ENCODE assay signal across 8 mouse cellular contexts in genomic region chr16:90421145-90421544, GRCm38 (mm10). TPM values are rescaled to one million over a fixed set of nuclear protein-coding genes. Genes with fewer than 3 reads are reported as not detected.
DNase-seq lines count a peak whose midpoint lies in the region; ATAC-seq and TF ChIP-seq lines count a peak whose summit lies in the region.

No protein-coding gene starts in this region.

- ATAC-seq in kidney, embryonic 16.5 days (ENCODE audit: low FRiP score, low TSS enrichment), result peak; percentile 36; the same call in 1 of the 2 replicates
- no peak for ATAC-seq in embryonic facial prominence, embryonic 13.5 days (ENCODE audit: insufficient number of reproducible peaks, insufficient read depth, low FRiP score, low TSS enrichment, low read depth)
- 0 out of 2 replicates have a peak, but pooled peaks have one; percentile 18 for ATAC-seq in hindbrain, postnatal 0 days

- no peak overlapping the region; the same call in 1 of the 2 replicates for H3K9ac ChIP-seq in kidney, embryonic 16.5 days (replicated peaks; ENCODE audit: low read length)
- 0 out of 2 replicates have a peak overlapping the region, but pooled peaks have one; percentile 44 for H3K9ac ChIP-seq in embryonic facial prominence, embryonic 13.5 days
- H3K9ac ChIP-seq in hindbrain, postnatal 0 days (replicated peaks; ENCODE audit: low read length), result no peak overlapping the region

- peak; percentile 25; the same call in 1 of the 2 replicates for TF ChIP-seq CTCF in hindbrain, postnatal 0 days (IDR thresholded peaks at IDR 0.05; ENCODE audit: low read depth)

- H3K36me3 ChIP-seq in kidney, embryonic 16.5 days (ENCODE audit: insufficient read depth, low read length), result no peaks in the 10 kb centered on the region
- H3K36me3 ChIP-seq in embryonic facial prominence, embryonic 13.5 days, result peaks cover 9% of the 10 kb centered on the region; the same call in 1 of the 2 replicates
- no peaks in the 10 kb centered on the region for H3K36me3 ChIP-seq in hindbrain, postnatal 0 days (ENCODE audit: insufficient read depth, low read length)

- WGBS in kidney, embryonic 16.5 days, result 11% methylated on average over 7 of the region's 7 CpGs
- WGBS in embryonic facial prominence, embryonic 13.5 days, result 14% methylated on average over 7 of the region's 7 CpGs
- 10% methylated on average over 7 of the region's 7 CpGs for WGBS in hindbrain, postnatal 0 days

- 0 out of 2 replicates have a peak, but pooled peaks cover 4% of the 10 kb centered on the region for H3K9me3 ChIP-seq in kidney, embryonic 16.5 days (ENCODE audit: low read length)
- no peaks in the 10 kb centered on the region for H3K9me3 ChIP-seq in embryonic facial prominence, embryonic 13.5 days
- H3K9me3 ChIP-seq in hindbrain, postnatal 0 days (ENCODE audit: low read length), result no peaks in the 10 kb centered on the region

- H3K4me2 ChIP-seq in kidney, embryonic 16.5 days (replicated peaks; ENCODE audit: low read depth, low read length), result peak overlapping the region; percentile 17
- peak overlapping the region; percentile 24; the same call in 1 of the 2 replicates for H3K4me2 ChIP-seq in embryonic facial prominence, embryonic 13.5 days
- peak overlapping the region; percentile 8; the same call in 1 of the 2 replicates for H3K4me2 ChIP-seq in hindbrain, postnatal 0 days (ENCODE audit: low read depth, low read length)

- no peaks in the 10 kb centered on the region for H3K27me3 ChIP-seq in kidney, embryonic 16.5 days (ENCODE audit: insufficient read depth, low read length)
- H3K27me3 ChIP-seq in embryonic facial prominence, embryonic 13.5 days, result no peaks in the 10 kb centered on the region
- H3K27me3 ChIP-seq in hindbrain, postnatal 0 days (ENCODE audit: insufficient read depth, low read length), result no peaks in the 10 kb centered on the region

- peaks cover 86% of the 10 kb centered on the region for H3K4me1 ChIP-seq in kidney, embryonic 16.5 days (ENCODE audit: insufficient read depth, low read length)
- peaks cover 76% of the 10 kb centered on the region for H3K4me1 ChIP-seq in embryonic facial prominence, embryonic 13.5 days
- H3K4me1 ChIP-seq in hindbrain, postnatal 0 days (ENCODE audit: insufficient read depth, low read length), result peaks cover 38% of the 10 kb centered on the region

- H3K4me3 ChIP-seq in kidney, embryonic 16.5 days (ENCODE audit: low read length), result no peak overlapping the region
- no peak overlapping the region for H3K4me3 ChIP-seq in embryonic facial prominence, embryonic 13.5 days
- no peak overlapping the region for H3K4me3 ChIP-seq in hindbrain, postnatal 0 days (ENCODE audit: low read length)

- no peak for DNase-seq in kidney, postnatal 10 days
- peak; percentile 63 for DNase-seq in hindbrain, postnatal 0 days (ENCODE audit: low spot score)
- peak; percentile 40 for DNase-seq in neural tube, embryonic 10.5 days (ENCODE audit: extremely low spot score, low spot score)
- DNase-seq in adrenal gland, adult 2 months, result no peak
- DNase-seq in adrenal gland, postnatal 4 days (ENCODE audit: low spot score in 2 of 2), result no peak
- no peak for DNase-seq in spleen, postnatal 14 days (ENCODE audit: low spot score in 2 of 2)

- peak overlapping the region; percentile 84 for H3K27ac ChIP-seq in kidney, embryonic 16.5 days (ENCODE audit: low read length)
- H3K27ac ChIP-seq in embryonic facial prominence, embryonic 13.5 days, result peak overlapping the region; percentile 83
- H3K27ac ChIP-seq in hindbrain, postnatal 0 days, result peak overlapping the region; percentile 64; the same call in 1 of the 2 replicates

RNA-seq across cellular contexts. Expression of gene Hunk, which starts 35.3 kb away (rescaled TPM):
- 11.3 and 12.7 TPM in 2 replicates for polyA plus RNA-seq in kidney, embryonic 16.5 days (2015; fragmentation: Nextera tagmentation; extraction: Ambion mirVana)
- 18.7 and 19.0 TPM in 2 replicates for polyA plus RNA-seq in embryonic facial prominence, embryonic 13.5 days (2015; fragmentation: Nextera tagmentation; extraction: Ambion mirVana)
- total RNA-seq in hindbrain, postnatal 0 days (2014; rRNA removed), result 11.6 and 13.3 TPM in 2 replicates
- polyA plus RNA-seq in hindbrain, postnatal 0 days (2015; fragmentation: Nextera tagmentation; extraction: Ambion mirVana), result 3.6 and 3.9 TPM in 2 replicates
- total RNA-seq in adrenal gland, adult 2 months (2021), result 1 to 10 TPM; 2.8 to 6.4 TPM
- 2.2 and 2.7 TPM in 2 replicates for polyA plus RNA-seq in adrenal gland, adult 2 months (2012; rRNA removed)
- 10 to 100 TPM; 12.3 to 13.7 TPM for total RNA-seq in adrenal gland, postnatal 4 days (2021)

Comparison
In these comparisons a context has a peak if more than half of its experiments do, and no peak if none do; other contexts are left out.
1. DNase-seq: peak in hindbrain, postnatal 0 days (single experiment) and neural tube, embryonic 10.5 days (single experiment); none in kidney, postnatal 10 days (single experiment), adrenal gland, adult 2 months (single experiment), adrenal gland, postnatal 4 days (0 of 2) and spleen, postnatal 14 days (0 of 2).
2. Peak in every context shown above with its lines, with median percentiles within 50 percentile points of each other: H3K27ac ChIP-seq and H3K4me2 ChIP-seq.